Mouse (Mus musculus): Measurements from ENCODE around the gene Nav3.

GRCm38 (mm10) chr10:109875312-109875830 lies 580.6 kb downstream of the Nav3 start:
- TF ChIP-seq EP300 (IDR thresholded peaks at IDR 0.05; ENCODE audit: low read depth) (no peak), CTCF (IDR thresholded peaks at IDR 0.05; ENCODE audit: low read depth) (no peak)
